Mouse (Mus musculus) mature B cell (primary cell): ENCODE results near the gene Slc7a7.

Experiments used
- in situ Hi-C: fragments of 300-500 bp; cut with MboI; formaldehyde crosslinking; loops from 2 replicates; pipeline ENCODE4 v1.14.3; 2019

Slc7a7 gene

GRCm38 (mm10) chr14:54413877-54414700 lies 3.5 kb downstream of the Slc7a7 start:
- in situ Hi-C loops: no loop called here

GRCm38 (mm10) chr14:54412629-54413170 lies 4.9 kb downstream of the Slc7a7 start:
- in situ Hi-C loops: no loop called here

- in situ Hi-C loops: no loop called here
Observed at GRCm38 (mm10) chr14:54412000-54412576, 5.5 kb downstream of the Slc7a7 start.

- in situ Hi-C loops: no loop called here
Observed at GRCm38 (mm10) chr14:54409980-54410810, 7.4 kb downstream of the Slc7a7 start.

GRCm38 (mm10) chr14:54409057-54409645 lies 8.4 kb downstream of the Slc7a7 start:
- in situ Hi-C loops: no loop called here

- in situ Hi-C loops: no loop called here
Observed at GRCm38 (mm10) chr14:54408336-54409056, 9.1 kb downstream of the Slc7a7 start.

- in situ Hi-C loops: no loop called here
Observed at GRCm38 (mm10) chr14:54401723-54402122, 15.9 kb downstream of the Slc7a7 start.

GRCm38 (mm10) chr14:54398921-54399382 lies 18.6 kb downstream of the Slc7a7 start:
- in situ Hi-C loops: no loop called here

- in situ Hi-C loops: no loop called here
Observed at GRCm38 (mm10) chr14:54398528-54398916, 19.1 kb downstream of the Slc7a7 start.

GRCm38 (mm10) chr14:54397872-54398527 lies 19.6 kb downstream of the Slc7a7 start:
- in situ Hi-C loops: no loop called here

GRCm38 (mm10) chr14:54396685-54397084 lies 20.9 kb downstream of the Slc7a7 start:
- in situ Hi-C loops: no loop called here

GRCm38 (mm10) chr14:54394309-54394708 lies 23.3 kb downstream of the Slc7a7 start:
- in situ Hi-C loops: no loop called here

GRCm38 (mm10) chr14:54393794-54394193 lies 23.8 kb downstream of the Slc7a7 start:
- in situ Hi-C loops: no loop called here

GRCm38 (mm10) chr14:54390843-54391242 lies 26.7 kb downstream of the Slc7a7 start:
- in situ Hi-C loops: no loop called here

GRCm38 (mm10) chr14:54387546-54387945 lies 30.0 kb downstream of the Slc7a7 start:
- in situ Hi-C loops: no loop called here

GRCm38 (mm10) chr14:54385968-54386618 lies 31.5 kb downstream of the Slc7a7 start:
- in situ Hi-C loops: no loop called here

- in situ Hi-C loops: no loop called here
Observed at GRCm38 (mm10) chr14:54384396-54384795, 33.2 kb downstream of the Slc7a7 start.

- in situ Hi-C loops: no loop called here
Observed at GRCm38 (mm10) chr14:54383355-54383771, 34.2 kb downstream of the Slc7a7 start.

GRCm38 (mm10) chr14:54382641-54383040 lies 34.9 kb downstream of the Slc7a7 start:
- in situ Hi-C loops: no loop called here

GRCm38 (mm10) chr14:54381816-54382215 lies 35.8 kb downstream of the Slc7a7 start:
- in situ Hi-C loops: no loop called here
